Mouse (Mus musculus): Measurements from ENCODE around the gene Trpv4.
A peak's percentile ranks its signal among the peaks of the same experiment; 100 is the strongest.

Gene Trpv4

DNA sequence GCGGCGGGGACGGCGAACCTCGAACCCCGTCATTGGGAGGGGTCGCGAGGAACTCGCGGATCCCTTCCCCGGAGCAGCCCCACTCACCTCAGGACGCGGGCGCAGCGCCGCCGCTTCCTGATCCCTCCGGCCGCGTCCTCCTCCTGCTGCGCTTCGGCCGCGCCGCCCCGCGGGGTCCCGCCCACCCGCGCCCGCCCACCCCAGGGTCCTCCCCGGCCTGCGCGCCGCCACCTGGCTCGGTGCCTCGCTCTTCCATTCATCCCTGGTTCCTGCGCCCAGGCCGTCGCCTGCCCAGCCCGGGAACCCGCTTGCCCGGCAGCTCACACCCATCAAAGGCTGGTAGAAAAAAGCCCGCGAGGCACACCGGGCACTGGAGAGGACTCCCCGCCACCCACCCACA is at the start of gene Trpv4:
Trpv4 (minus strand) TSS at position 167 of the 400 bp plus-strand sequence.
- DNase-seq (ENCODE audit: low read depth, low spot score) = no peak

DNA sequence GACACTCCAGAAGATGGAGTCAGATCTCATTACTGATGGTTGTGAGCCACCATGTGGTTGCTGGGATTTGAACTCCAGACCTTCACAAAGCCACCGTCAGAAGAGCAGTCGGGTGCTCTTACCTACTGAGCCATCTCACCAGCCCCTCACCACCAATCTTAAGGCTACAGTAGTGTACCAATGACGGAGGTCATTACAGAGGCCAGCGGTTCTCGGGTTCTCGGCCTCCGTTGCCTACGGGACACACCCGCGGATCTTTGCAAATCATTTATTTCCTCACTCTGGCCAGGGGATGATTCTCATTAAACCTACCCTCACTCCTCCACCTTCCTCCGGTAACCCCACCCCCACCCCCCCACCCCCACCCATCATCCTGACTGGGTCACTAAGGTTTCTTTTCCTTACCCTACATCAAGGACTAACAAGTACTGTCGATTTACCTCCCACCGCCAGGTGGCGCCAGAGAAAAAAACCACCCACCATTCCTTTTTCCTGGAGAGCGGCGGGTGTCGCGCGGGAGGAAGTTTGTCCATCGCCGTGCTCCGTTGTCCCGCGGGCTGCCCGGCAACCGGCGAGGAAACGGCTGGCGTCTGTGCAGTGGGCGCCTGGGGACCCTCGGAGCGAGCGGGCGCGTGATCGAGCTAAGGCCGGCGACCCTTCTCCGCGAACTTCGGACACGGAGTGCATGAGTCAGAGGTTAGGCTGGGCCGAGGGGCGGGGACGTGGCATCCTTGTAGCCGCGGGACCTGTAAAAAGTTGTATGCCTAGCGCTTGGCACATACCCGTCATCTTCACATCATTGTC is 49.2 kb upstream of the Trpv4 start, which contains the start of gene Tchp:
Tchp (plus strand) TSS at position 496 of the 804 bp plus-strand sequence.
- DNase-seq (ENCODE audit: low read depth, low spot score) = peak; percentile 92

DNA sequence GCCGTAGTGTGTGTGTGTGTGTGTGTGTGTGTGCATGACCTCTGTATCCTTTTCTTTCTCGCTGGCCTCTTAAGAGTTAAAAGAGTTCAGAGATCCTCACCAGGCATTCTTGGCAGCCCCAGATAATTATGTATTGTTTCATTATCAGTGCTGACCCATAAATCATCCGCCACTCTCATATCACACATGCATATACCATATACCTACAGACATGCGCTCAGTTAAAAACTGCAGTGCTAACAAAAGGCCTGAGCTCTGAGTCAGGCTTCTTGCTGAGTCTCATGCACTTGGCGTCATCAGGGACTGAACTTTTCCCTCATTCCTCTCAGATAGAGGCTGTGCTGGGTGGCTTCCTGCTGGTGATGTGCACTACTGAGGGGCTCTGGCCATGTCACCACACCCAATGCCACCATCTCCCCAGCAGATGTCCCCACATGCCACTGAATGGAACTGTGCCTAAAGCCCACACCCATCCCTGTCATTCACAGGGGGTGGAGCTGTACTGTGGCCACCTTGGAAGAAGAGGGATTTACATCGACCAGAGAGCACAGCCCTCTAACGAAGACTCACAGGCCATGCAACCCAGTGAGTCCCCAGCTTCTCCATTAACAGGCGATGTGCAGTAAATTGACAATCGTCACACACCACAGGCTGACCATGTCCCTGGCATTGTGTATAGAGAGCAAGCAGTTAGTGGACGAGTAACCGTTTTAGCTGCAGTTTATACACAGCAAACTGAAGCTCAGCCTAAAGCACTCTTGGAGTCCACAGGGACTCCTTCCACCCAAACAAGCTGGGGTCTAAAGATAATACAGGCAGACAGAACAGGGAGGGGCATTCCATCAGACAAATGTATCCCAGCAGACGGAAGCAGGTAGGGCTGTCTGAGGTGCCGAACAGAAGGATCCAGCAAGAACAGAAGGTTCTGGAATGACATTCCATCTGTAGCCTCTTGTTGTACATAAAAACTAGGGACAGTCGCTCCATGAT is 44.5 kb upstream of the Trpv4 start:
- no peak for DNase-seq (ENCODE audit: low read depth, low spot score)

DNA sequence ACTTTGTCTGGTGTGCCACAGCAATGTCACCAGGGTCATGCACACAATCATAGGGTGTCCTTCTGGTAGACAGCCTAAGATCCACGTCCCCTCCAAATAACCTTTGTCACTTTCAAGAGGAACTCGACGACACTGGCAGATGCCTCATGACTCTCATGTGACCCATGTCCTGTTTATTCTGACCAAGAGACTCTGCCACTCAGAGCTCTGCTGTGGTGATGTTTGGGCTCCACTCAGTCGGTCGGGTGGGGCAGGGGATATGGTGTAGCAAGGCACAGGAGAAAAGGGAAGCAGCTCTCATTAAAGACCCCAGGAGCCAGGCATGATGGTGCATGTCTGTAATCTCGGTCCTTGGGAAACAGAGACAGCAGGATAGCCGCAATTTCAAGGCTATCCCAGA is 40.8 kb upstream of the Trpv4 start:
- DNase-seq (ENCODE audit: low read depth, low spot score) = no peak

DNA sequence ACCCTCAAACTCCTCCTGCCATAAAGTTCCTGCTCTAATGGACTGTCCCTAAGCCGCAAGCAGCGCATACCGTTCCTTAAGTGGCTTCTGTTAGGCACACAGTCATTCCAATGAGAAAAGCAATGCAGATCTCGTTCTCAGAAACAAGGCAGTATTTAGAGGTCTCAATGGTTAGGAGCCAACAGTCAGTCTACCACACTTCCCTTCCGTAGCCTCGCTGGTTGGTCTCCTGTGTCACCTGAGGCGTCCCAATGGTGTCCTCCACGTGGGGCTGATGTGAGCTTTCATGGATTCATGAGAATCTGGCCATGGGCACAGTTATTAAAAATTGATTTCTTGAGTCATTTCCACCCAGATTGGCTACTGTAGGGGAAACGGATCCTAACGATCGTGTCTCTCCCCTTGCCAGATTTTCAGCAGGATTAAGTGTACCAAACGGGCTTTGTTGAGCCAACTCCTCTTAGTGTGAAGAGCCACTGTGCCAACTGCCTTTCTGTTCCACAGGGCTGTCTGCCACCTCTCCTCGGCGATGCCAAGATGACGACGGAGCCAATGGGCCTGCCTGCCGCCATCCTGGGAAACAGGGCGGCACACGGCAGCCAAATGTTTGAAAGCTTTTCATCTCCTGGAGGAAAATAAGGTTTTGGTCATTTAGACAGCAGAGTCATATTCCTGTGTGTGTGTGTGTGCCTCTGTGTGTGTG is 40.0 kb upstream of the Trpv4 start:
- no peak for DNase-seq (ENCODE audit: low read depth, low spot score)

DNA sequence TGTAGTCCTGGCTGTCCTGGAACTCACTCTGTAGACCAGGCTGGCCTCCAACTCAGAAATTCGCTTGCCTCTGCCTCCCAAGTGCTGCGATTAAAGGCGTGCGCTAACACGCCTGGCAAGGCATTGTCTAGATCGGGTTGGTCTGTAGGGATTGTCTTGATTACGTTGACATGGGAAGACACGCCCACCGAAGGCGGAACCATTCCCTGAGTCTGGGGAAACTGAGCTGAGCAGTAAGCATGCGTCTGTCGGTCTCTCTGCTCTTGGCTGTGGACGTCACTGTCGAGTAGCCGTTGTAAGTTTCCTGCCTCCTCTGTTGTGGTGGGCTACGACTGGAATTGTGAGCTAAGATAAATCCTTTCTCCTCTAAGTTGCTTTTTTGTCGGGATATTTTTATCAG is 38.7 kb upstream of the Trpv4 start:
- no peak for DNase-seq (ENCODE audit: low read depth, low spot score)

DNA sequence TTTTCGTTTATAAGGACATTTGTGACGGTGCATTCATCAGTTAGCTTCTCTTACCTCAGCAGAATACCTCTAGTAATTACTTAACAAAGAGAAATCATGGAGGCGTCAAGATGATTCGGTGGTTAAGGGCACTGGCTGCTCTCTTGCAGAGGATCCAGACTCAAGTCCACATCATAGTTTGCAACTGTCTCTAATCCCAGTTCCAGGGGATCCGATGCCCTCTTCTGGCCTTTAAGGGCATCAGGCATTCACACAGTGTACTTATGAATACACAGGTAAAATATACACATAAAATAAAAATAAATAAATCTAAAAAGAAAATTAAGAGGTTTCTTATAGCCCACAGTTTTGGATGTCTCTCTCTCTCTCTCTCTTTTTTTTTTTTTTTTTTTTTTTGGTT is 37.6 kb upstream of the Trpv4 start:
- DNase-seq (ENCODE audit: low read depth, low spot score) = peak; percentile 47

DNA sequence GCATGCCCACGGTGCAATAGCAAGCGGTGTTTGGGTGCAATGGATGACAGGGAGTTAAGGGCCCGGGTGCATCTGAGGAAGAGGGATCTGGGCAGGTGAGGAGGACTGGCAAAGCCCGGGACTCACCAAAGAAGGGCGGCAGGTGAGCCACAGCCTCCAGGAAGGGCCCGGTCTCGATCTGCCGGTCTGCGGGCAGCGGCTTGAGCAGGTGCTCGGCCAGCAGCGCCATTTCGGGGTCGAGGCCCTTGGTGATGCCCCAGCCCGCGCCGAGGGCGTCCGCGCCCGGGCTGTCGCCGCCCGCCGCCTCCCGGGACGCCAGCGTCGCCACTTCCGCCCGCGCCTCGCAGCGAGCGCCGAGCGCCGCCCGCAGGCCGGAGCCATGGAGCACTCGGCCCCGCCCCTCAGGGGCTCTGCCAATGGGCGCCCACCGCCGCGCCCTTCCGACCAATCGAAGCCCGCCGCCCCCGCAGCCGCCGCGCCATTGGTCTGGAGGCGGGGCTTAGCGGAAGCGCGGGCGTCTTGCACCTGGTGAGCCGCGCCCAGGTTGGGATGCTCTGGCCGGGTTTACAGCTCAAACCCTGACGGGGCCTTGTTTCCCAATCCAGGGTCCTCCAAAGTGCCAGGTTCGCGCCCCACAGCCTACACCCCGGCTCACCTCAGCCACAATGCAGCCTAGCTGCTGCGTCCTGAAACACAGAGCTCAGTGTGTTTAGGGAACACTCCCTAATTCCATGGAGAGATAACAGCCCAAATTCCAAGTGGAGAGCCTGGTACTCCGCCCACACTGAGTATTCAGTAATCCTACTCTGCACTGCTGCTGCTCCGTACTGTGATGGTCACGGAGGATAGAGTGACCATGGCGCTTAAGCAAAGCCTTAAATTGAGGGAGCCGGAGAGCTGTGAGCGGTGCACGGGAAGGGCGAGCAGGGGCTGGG is 32.7 kb upstream of the Trpv4 start, which contains the start of gene Gltp:
Gltp (minus strand) TSS at position 352 of the 935 bp plus-strand sequence.
- peak; percentile 97 for DNase-seq (ENCODE audit: low read depth, low spot score)

DNA sequence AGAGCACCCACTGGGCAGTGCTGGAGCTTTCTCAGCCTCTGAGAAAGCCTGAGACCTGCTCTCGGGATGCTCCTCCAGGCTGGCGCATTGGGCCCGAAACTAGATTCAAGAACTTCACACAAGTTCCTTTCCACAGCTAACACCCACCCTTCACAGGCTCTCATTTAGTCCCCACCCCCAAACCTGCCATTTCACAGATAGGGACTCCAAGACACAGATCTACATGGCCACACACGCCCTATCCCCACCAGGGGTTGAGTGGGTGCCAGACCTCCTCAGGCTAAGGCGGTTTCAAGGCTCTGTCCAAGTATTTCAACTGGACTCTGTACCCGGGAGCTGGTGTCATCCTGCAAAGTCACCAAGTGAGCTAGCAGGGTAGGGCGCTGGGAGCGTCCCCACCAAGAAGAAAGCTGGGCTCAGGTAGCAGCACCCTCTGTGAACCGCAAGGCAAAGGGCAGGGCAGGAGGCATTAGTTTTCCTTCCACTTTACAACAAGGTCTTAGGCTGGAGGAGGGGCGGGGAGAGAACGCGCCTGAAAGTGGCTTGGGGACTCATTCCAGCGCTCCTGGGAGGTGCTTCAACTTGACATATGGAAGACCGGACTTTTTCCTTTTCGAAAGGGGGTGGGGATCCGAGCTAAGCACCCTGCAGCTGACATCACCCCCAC is 31.6 kb upstream of the Trpv4 start:
- peak; percentile 61 for DNase-seq (ENCODE audit: low read depth, low spot score)

DNA sequence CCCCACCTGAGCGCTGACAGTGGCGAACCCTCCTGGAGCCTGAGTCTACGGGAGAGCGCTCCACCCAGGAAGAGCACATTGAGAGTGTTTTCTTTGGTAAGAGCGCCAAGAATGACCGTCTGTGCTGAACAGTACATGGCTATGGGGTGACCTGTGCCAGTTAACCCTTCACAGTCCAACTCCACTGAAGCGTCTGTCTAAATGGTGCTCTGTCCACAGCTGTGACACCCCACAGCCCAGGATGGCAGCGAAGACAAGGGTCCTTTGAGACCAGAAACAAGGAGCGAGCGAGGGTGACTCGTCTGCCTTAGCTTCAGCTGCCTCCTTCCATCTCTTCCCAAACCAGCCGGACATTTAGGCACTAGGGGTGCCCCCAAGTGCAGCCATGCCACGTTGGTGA is 30.5 kb upstream of the Trpv4 start:
- DNase-seq (ENCODE audit: low read depth, low spot score) = no peak

DNA sequence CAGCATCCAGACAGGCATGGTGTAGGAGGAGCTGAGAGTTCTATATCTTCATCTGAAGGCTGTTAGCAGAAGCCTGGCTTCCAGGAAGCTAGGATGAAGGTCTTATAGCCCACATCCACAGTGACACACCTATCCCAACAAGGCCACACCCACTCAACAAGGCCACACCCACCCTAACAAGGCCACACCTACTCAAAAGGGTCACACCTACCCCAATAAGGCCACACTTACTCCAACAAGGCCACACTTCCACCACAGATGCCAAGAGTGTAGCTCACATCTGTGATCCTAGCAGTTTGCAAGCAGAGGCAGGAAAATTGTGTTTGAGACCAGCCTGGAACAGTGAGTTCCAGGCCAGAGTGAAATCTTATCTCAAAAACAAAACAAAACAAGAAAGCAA is 29.7 kb upstream of the Trpv4 start:
- peak; percentile 47 for DNase-seq (ENCODE audit: low read depth, low spot score)

DNA sequence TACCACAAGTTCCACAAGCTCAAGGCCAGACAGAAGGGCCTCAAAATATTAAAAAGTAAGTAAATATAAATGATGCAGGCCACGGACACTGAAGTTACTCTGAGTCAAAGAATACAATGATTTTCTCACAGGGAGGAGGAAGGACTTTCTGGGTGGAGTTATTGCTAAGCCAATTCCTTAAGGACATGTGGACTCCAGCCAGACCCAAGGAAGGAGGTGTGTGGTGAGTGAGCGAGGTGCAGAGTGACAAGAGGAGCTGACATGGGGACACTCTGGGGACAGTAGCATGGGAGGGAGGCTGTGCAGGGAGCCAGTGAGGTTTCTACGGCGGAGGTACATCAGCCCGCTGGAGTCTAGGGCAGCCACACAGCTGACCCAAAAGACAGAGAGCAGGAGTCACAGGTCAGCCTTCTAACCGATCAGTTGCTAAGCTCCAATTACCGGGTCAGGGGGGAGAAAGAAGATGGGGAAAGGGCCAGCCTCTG is 28.5 kb upstream of the Trpv4 start:
- no peak for DNase-seq (ENCODE audit: low read depth, low spot score)

DNA sequence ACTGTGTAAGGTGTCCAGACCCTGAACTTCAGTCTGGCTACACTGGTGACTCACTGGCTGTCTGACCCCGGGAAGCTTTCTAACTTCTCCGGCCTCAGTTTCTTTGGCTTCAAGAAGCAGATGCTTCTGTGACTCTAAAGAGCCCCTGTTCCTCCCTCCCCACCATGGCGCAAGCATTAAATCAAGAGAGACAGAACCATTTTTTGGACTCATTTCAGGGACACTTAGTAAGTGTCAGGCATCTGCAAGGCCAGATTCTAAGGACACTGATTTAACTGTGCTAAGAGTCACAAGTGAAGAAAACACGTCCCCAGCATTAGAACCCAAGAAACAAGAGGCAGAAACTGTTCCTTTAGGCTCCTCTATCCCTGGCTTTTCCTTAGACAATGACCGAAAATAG is 27.8 kb upstream of the Trpv4 start:
- no peak for DNase-seq (ENCODE audit: low read depth, low spot score)

DNA sequence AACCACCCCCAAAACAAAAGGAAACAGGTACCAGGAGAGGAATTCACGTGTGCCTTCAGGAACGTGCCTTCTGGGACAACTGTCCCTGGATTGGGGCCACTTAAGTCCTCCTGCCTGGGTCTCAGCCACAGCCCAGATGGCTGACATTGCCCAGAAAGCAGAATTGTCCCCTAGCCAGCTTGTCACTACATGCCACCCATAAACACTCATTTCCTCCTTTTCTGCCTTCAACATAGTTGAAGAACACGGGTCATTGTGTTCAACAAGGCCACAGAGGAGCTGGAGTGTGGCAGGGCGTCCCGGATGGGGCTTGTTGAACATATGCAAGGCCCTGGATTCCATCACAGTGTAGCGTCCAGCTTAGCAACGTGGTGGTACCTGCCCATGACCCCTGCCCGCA is 23.5 kb upstream of the Trpv4 start:
- DNase-seq (ENCODE audit: low read depth, low spot score) = no peak

DNA sequence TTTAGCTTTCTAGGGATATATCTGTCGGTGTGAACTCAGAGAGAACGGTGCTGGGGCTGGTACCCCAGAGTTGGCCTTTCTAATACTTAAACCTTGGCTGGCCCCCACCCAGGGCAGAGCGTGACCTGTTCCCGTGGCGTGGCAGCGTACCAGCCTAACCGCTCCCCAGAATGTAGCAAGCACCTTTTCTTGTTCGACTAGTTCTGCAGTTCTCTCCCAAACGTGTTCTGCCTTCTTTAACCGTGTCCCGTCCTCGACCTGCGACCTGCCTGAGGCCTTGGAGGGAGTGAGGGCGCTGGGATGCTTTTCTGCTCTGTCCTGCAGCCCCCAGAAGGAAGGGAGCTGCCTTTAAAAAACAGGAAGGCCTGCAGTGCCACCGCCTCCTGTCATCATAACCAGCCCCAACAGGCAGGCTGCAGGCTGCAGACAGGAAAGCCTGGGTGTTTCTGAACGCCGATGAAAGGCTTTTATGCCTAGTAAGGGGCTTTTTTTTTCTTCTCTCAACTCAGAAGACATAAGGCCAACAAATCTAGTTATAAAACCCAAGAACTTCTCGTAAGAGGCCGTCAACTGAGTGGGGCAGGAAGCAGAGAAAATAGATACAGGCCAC is 22.6 kb upstream of the Trpv4 start:
- peak; percentile 74 for DNase-seq (ENCODE audit: low read depth, low spot score)

DNA sequence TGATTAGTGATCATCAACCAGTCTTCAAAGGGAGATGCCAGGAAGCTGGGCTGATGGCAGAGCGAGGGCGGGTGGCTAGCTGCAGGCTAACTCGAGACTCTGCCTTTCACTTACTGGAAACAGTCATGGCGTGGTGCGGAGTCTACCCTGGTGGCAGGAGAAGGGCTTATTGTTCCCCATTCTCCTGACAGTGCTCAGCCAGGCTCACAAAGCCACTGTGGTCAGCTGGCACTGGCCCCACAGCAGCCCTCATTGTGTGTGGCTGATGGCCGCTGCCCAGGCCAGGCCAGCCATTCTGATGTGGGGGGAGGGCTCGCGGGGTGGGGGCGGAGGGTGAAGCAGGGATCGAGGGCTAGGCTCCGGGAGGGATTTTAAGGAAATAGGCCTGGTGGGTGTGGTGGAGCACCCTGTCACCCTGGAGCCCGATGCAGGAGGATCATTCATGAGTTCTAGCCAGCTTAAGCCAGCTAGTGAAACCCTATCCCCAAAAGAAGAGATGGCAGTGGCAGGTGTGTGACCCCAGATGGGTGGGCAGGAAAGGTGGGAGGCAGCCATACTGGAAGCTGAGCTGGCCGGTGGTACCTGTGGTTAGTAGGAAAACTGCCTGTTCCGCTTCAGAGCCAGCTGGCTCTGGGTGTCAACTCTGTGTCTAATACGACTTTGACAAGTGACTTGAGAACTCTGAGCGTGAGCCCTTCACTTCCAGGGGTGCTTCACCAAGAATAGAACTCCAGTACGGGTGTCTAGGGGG is 21.8 kb upstream of the Trpv4 start:
- peak; percentile 34 for DNase-seq (ENCODE audit: low read depth, low spot score)

DNA sequence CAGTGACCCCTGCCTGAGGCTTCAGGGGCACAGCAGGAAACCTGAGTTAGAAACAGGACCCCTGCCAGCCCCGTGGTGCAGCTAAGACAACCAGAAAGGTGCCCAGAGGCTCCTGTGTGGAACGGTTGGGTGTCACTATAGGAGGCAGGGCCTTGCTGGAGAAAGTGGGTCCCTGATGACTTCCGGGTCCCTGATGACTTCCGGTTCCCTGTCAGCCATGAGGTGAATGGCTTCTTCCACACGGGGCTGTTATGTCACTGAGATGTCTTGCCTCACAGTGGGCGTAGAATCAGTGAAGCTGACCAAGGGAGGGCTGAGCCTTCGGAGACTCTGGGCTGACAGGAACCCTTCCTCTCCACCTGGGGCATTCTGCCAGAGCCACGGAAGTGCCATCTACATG is 16.4 kb upstream of the Trpv4 start:
- DNase-seq (ENCODE audit: low read depth, low spot score) = no peak

DNA sequence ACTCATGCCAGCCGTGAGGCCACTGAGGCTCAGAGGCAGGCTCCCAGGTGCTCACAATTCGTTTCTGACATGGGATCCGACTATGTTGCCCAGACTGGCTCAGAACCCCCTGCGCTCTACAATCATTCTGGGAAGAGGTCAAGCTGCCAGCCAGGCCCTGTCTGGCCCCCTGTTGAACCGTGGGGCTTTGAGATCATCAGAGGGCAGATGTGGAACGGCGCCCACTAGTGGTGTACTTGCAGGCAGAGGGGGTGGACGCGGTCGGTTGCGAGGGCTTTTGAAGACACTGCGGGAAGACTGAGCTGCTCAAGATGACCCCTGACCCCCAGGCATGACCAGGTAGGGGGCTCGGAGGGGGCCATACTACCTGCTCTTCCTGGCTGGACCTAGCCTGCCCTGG is 14.9 kb upstream of the Trpv4 start:
- no peak for DNase-seq (ENCODE audit: low read depth, low spot score)

DNA sequence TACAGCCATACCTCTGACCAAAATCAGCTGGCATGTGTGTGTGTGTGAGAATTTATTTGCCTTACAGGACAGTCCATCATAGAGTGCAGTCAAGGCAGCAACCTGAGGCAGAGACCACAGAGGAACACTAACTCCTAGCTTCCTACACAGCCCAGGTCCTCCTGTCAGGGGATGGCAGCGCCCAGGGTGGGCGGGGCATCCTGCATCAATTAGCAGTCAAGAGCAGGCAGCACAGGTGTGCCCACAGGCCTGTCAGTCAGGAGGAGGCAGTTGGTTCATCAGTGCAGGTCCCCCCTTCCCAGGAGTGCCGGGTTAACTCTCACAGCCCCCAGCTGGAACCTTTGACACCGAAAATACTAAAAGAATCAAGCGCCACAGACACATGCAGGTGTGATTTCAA is 10.8 kb upstream of the Trpv4 start:
- no peak for DNase-seq (ENCODE audit: low read depth, low spot score)

All from CD4-positive helper T cell, adult 2 months (primary cell).